Mouse (Mus musculus) telencephalon, adult 2 months (tissue): ENCODE data around the gene Rab12.

Experiments
- DNase-seq: peaks from one replicate; pipeline ENCODE4 v3.0.0-alpha.2; 2011; ENCODE audit warnings: low read depth, low spot score

Gene Rab12

GRCm38 (mm10) chr17:66448421-66449405 is 70.8 kb downstream of the Rab12 start:
- DNase-seq: no peak

GRCm38 (mm10) chr17:66447978-66448377 is 71.6 kb downstream of the Rab12 start:
- no peak for DNase-seq

- DNase-seq: no peak
Observed at GRCm38 (mm10) chr17:66447007-66447312, 72.6 kb downstream of the Rab12 start.

GRCm38 (mm10) chr17:66446196-66447006 is 73.1 kb downstream of the Rab12 start:
- DNase-seq: no peak
